Mouse (Mus musculus) ovary, postnatal 10 days (tissue): ENCODE measurements around the gene Sptbn1.

Source experiments
- DNase-seq: peaks from one replicate; pipeline ENCODE4 v3.0.0; 2022; ENCODE audit warnings: low spot score

Gene Sptbn1

GRCm38 (mm10) chr11:30126840-30127239 lies 141.1 kb downstream of the Sptbn1 start:
- no peak for DNase-seq

GRCm38 (mm10) chr11:30118038-30118437 lies 149.9 kb downstream of the Sptbn1 start:
- no peak for DNase-seq

GRCm38 (mm10) chr11:30113631-30114030 lies 154.3 kb downstream of the Sptbn1 start:
- DNase-seq = no peak

- no peak for DNase-seq
These were observed 157.3 kb downstream of the Sptbn1 start for GRCm38 (mm10) chr11:30110634-30111033.

- DNase-seq = no peak
These were observed 163.8 kb downstream of the Sptbn1 start for GRCm38 (mm10) chr11:30104177-30104576.

GRCm38 (mm10) chr11:30102594-30102993 lies 165.4 kb downstream of the Sptbn1 start:
- no peak for DNase-seq

GRCm38 (mm10) chr11:30101796-30102195 lies 166.2 kb downstream of the Sptbn1 start:
- DNase-seq = no peak

- no peak for DNase-seq
These were observed 166.8 kb downstream of the Sptbn1 start for GRCm38 (mm10) chr11:30101162-30101561.

- no peak for DNase-seq
These were observed 168.1 kb downstream of the Sptbn1 start for GRCm38 (mm10) chr11:30099916-30100315.

GRCm38 (mm10) chr11:30095212-30095773 lies 172.7 kb downstream of the Sptbn1 start:
- no peak for DNase-seq

GRCm38 (mm10) chr11:30091892-30092291 lies 176.1 kb downstream of the Sptbn1 start:
- DNase-seq = no peak

- no peak for DNase-seq
These were observed 182.9 kb downstream of the Sptbn1 start for GRCm38 (mm10) chr11:30085114-30085513.

GRCm38 (mm10) chr11:30057299-30057698 lies 210.7 kb downstream of the Sptbn1 start:
- no peak for DNase-seq
